Mouse (Mus musculus) olfactory bulb, adult 2 months (tissue): ENCODE data around the gene Efna4.

Experiments used
- CTCF ChIP-seq: fragments of 200-500 bp; IDR thresholded peaks from 2 replicates; pipeline ENCODE4 v1.5.1; 2012; ENCODE audit warnings: low read depth, mild to moderate bottlenecking, low read length, moderate library complexity; ENCODE audit not compliant: insufficient read depth
- POLR2A ChIP-seq: fragments of 200-500 bp; IDR thresholded peaks from 2 replicates; pipeline ENCODE4 v1.6.1; 2012; ENCODE audit warnings: mild to moderate bottlenecking, low read depth, low read length, moderate library complexity; ENCODE audit not compliant: insufficient read depth

GRCm38 (mm10) chr3:89295685-89296230, 42.1 kb downstream of the Efna4 start:
- TF ChIP-seq CTCF (no peak), POLR2A (no peak)
